Mouse (Mus musculus): ENCODE measurements at regions not wholly inside any gene's neighbourhood (a gene's known extent, or its start where the extent isn't known, plus 50 kb on each side); places are given as distances from the start of the nearest gene placed in this dataset.

- TF ChIP-seq CTCF (conservative IDR thresholded peaks at IDR 0.05; ENCODE audit: low read length) = no peak
- TF ChIP-seq NANOG (IDR thresholded peaks at IDR 0.05; ENCODE audit: borderline replicate concordance, low read length) = no peak
Observed at GRCm38 (mm10) chr3:80514026-80514425, 288.6 kb downstream of the Gria2 start.

All from E14TG2a.4 (cell line).